Mouse (Mus musculus) heart, adult 2 months (tissue): ENCODE data around the gene Itga1. TPM values are rescaled to one million over a fixed set of nuclear protein-coding genes. Genes with fewer than 3 reads are reported as not detected.

Source experiments
- DNase-seq, 2 experiments: peaks; one replicate each; pipeline ENCODE4 v3.0.0; 2021
- H3K27ac ChIP-seq: fragments of 200-600 bp; 2 replicates; pipeline ENCODE4 v1.8.1; 2022
- H3K27me3 ChIP-seq: fragments of 200-500 bp; 2 replicates; pipeline ENCODE4 v1.6.1; 2012; ENCODE audit warnings: mild to moderate bottlenecking, low read length, inconsistent platforms, mixed read lengths; ENCODE audit not compliant: control insufficient read depth, insufficient read depth
- H3K36me3 ChIP-seq: fragments of 200-500 bp; 2 replicates; pipeline ENCODE4 v1.6.1; 2012; ENCODE audit warnings: low read length, inconsistent platforms; ENCODE audit not compliant: control insufficient read depth, insufficient read depth
- H3K4me1 ChIP-seq: fragments of 200-500 bp; 2 replicates; pipeline ENCODE4 v1.6.1; 2011; ENCODE audit warnings: low read length; ENCODE audit not compliant: control insufficient read depth, insufficient read depth
- H3K4me3 ChIP-seq: fragments of 200-600 bp; 2 replicates; pipeline ENCODE4 v1.8.1; 2022
- H3K79me2 ChIP-seq: fragments of 200-500 bp; replicated peaks from 2 replicates; pipeline ENCODE4 v1.6.1; 2012; ENCODE audit warnings: mild to moderate bottlenecking, inconsistent platforms, low read length, moderate library complexity, mixed read lengths; ENCODE audit not compliant: control insufficient read depth, insufficient read depth
- H3K9ac ChIP-seq: fragments of 200-500 bp; 2 replicates; pipeline ENCODE4 v1.6.1; 2012; ENCODE audit warnings: low read depth, mild to moderate bottlenecking, control low read depth, inconsistent platforms, low read length, mixed read lengths
- CTCF ChIP-seq: fragments of 200-600 bp; IDR thresholded peaks from 2 replicates; pipeline ENCODE4 v1.8.1; 2022; ENCODE audit warnings: antibody characterized with exemption, mild to moderate bottlenecking, moderate library complexity
- EP300 ChIP-seq: fragments of 200-500 bp; IDR thresholded peaks from 2 replicates; pipeline ENCODE4 v1.6.1; 2011; ENCODE audit warnings: low read depth, low read length, control low read depth; ENCODE audit not compliant: insufficient read depth
- POLR2A ChIP-seq: fragments of 200-500 bp; IDR thresholded peaks from 2 replicates; pipeline ENCODE4 v1.6.1; 2011; ENCODE audit warnings: mild to moderate bottlenecking, low read depth, low read length, control low read depth; ENCODE audit not compliant: insufficient read depth
- WGBS: fragments of 180-500 bp; shearing (Covaris S2); methylation state at CpG from one replicate; pipeline ENCODE4 v1.1.7; 2018; 5-methylcytosine and 5-hydroxymethylcytosine counted together
- intact Hi-C: fragments of 180-260 bp; cut with DNase I; formaldehyde crosslinking; loops from one replicate; pipeline ENCODE4 v1.15.1; 2025
- polyA plus RNA-seq: library from polyadenylated mRNA; depleted of rRNA; stranded (reverse); fragments of >200 nt; gene quantifications from 2 replicates; pipeline ENCODE4 v1.2.3, GENCODE M21; 2012
- total RNA-seq, 2 experiments: library from RNA; stranded (reverse); gene quantifications; 2 replicates each; pipeline ENCODE4 v1.2.3; 2021

Itga1 gene
- total and polyA plus RNA-seq, 3 experiments = 6.8 to 34.8 (median 34.8) TPM

GRCm38 (mm10) chr13:115090069-115090976 is 11.4 kb downstream of the Itga1 start, which contains the start of gene Pelo:
TSS of gene Pelo (minus strand) at chr13:115090186.
- Histone ChIP-seq H3K79me2 (peaks cover 1% of the 10 kb centered on the region; the same call in 1 of the 2 replicates), H3K4me1 (peaks cover 12% of the 10 kb centered on the region), H3K27ac (peak within 1 kb of the TSS; percentile 93), H3K36me3 (peaks cover 38% of the 10 kb centered on the region), H3K27me3 (no peaks in the 10 kb centered on the region), H3K9ac (peak within 1 kb of the TSS; percentile 66), H3K4me3 (peak within 1 kb of the TSS; percentile 82)
- WGBS = under 1% methylated on average over 60 of the region's 60 CpGs
- peak; percentile 61 for TF ChIP-seq EP300
- TF ChIP-seq POLR2A = peak; percentile 96
- TF ChIP-seq CTCF = no peak
- DNase-seq = peak; percentile 97 to 98
- intact Hi-C loops = loop anchor here (1.0 to 5.0 kb wide), 2 partner anchors 11 to 73 kb away; partner anchors contain the start of genes Gm49395 and Itga1

- Histone ChIP-seq H3K4me1 (peaks cover 12% of the 10 kb centered on the region), H3K79me2 (peaks cover 1% of the 10 kb centered on the region; the same call in 1 of the 2 replicates), H3K9ac (peak overlapping the region; percentile 54), H3K36me3 (peaks cover 34% of the 10 kb centered on the region), H3K4me3 (peak overlapping the region; percentile 82), H3K27ac (peak overlapping the region; percentile 93), H3K27me3 (no peaks in the 10 kb centered on the region)
- intact Hi-C loops = loop anchor here (1.0 to 5.0 kb wide), 2 partner anchors 12 to 72 kb away; partner anchors contain the start of genes Gm49395 and Itga1
- 2% methylated on average over 35 of the region's 35 CpGs for WGBS
- TF ChIP-seq POLR2A (no peak), CTCF (no peak), EP300 (no peak)
- DNase-seq = peak; percentile 47 to 57
Observed at GRCm38 (mm10) chr13:115089395-115090025, 12.3 kb downstream of the Itga1 start.

GRCm38 (mm10) chr13:115089020-115089394 is 12.8 kb downstream of the Itga1 start:
- Histone ChIP-seq H3K27me3 (no peaks in the 10 kb centered on the region), H3K4me3 (peak overlapping the region; percentile 82), H3K36me3 (peaks cover 30% of the 10 kb centered on the region), H3K79me2 (peaks cover 1% of the 10 kb centered on the region; the same call in 1 of the 2 replicates), H3K27ac (peak overlapping the region; percentile 93), H3K4me1 (peaks cover 12% of the 10 kb centered on the region), H3K9ac (peak overlapping the region; percentile 54)
- WGBS = 26% methylated on average over 11 of the region's 11 CpGs
- TF ChIP-seq EP300 (no peak), POLR2A (no peak), CTCF (no peak)
- DNase-seq = no peak
- intact Hi-C loops = no loop called here

GRCm38 (mm10) chr13:115085974-115086373 is 15.8 kb downstream of the Itga1 start:
- TF ChIP-seq EP300 (no peak), POLR2A (0 out of 2 replicates have a peak, but pooled peaks have one; percentile 13), CTCF (no peak)
- WGBS = 55% methylated on average over 6 of the region's 6 CpGs
- H3K27ac ChIP-seq = peak overlapping the region; percentile 40
- H3K27me3 ChIP-seq = no peaks in the 10 kb centered on the region
- H3K36me3 ChIP-seq = peaks cover 30% of the 10 kb centered on the region
- no peak overlapping the region for H3K4me3 ChIP-seq
- no peak for DNase-seq
- H3K9ac ChIP-seq = no peak overlapping the region
- peaks cover 9% of the 10 kb centered on the region for H3K4me1 ChIP-seq
- peaks cover 1% of the 10 kb centered on the region; the same call in 1 of the 2 replicates for H3K79me2 ChIP-seq
- intact Hi-C loops = no loop called here

GRCm38 (mm10) chr13:115082339-115082738 is 19.4 kb downstream of the Itga1 start:
- Histone ChIP-seq H3K27me3 (no peaks in the 10 kb centered on the region), H3K36me3 (peaks cover 33% of the 10 kb centered on the region), H3K9ac (no peak overlapping the region), H3K4me1 (peaks cover 19% of the 10 kb centered on the region), H3K27ac (no peak overlapping the region), H3K79me2 (peaks cover 1% of the 10 kb centered on the region; the same call in 1 of the 2 replicates), H3K4me3 (no peak overlapping the region)
- intact Hi-C loops = no loop called here
- no peak for DNase-seq
- 83% methylated on average over 7 of the region's 7 CpGs for WGBS
- TF ChIP-seq EP300 (no peak), POLR2A (no peak), CTCF (no peak)
